Mouse (Mus musculus) spleen, postnatal 14 days (tissue): ENCODE measurements around the gene Sap30bp.

Source experiments
- DNase-seq, 2 experiments: peaks; one replicate each; pipeline ENCODE4 v3.0.0; 2021 to 2022; ENCODE audit warnings: low spot score in 2 of 2

Sap30bp gene

DNA sequence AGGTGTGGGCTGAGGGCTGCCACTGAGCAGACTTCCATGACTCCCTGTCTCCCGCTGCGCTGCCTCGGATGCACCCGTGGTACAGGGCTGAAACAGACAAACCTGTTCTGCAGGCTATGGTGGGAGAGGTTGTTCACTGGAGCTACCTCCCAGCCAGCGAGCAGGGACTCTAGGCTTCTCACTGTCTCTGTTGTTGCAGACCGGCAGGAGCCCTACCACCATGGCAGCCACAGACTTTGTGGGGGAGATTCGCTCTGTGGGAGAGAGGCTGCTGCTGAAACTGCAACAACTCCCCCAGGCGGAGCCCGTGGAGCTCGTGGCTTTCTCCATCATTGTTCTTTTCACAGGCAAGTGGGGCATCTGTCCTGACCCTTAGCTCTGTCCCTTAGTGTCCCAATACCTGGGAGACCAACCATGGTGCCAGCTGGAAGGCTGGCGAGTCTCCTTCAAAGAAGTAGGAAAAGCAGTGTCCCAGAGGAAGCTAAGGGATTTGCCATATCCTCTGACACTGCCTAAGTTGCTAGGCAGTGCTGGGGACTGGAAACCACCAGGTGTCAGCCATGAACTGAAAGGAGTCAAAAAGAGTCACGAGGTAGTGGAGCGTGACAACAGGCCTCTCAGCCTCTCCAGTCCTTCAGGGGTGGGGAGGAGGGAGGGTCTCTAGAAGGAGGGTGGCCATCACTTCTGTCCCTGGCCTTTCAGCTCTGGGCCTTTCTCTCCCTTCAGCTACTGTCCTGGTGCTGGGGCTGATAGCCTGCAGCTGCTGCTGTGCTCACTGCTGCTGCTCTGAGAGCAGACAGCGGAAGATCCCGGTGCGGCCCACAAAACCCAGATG, 27.9 kb upstream of the Sap30bp start:
- no peak for DNase-seq

- no peak for DNase-seq
Measured at GRCm38 (mm10) chr11:115906116-115906515, 27.0 kb upstream of the Sap30bp start.

DNA sequence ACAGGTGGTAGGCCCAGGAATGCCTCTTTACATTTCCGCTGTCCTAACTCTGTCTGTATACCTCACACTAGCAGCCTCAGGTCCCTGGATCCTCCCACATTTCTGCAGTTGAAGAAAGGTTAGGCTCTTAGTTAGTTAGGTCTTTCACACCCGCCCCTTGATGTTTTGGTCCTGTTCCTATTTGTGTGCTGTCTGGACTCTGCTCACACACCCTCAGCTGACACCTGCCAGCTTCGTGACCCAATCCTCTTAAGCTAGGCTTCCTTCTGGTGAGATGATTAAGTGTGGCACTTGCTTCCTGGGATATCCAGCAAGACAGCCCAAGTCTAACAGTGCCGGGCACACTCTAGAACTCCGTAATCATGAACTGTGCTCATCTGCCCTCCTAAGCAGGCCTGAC, 26.6 kb upstream of the Sap30bp start:
- DNase-seq, result no peak

DNA sequence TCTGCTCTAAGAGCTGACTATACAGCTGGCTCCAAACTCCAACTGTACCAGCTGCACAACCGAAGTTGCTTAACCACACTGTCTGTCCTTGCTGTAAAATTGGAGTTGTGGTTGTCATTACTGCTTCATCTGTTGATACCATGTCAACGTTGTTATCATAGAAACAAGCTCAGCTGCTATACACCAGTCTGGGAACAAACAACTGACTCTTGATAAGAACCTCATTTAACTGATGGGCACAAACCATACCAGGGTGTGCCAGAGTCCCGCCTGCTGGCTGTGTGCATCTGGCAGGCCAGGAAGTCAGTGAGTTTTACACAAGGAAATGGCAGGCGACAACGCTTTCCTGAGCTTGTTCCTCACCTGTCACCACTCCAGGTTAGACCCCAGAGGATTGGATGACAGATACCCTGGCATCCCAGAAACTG, 21.9 kb upstream of the Sap30bp start:
- DNase-seq, result peak in 1 of 2 experiments; percentile 33

- no peak for DNase-seq
Measured at GRCm38 (mm10) chr11:115911632-115912376, 21.3 kb upstream of the Sap30bp start, which contains the start of gene Smim6. Gene Smim6 (plus strand): TSS chr11:115912017.

DNA sequence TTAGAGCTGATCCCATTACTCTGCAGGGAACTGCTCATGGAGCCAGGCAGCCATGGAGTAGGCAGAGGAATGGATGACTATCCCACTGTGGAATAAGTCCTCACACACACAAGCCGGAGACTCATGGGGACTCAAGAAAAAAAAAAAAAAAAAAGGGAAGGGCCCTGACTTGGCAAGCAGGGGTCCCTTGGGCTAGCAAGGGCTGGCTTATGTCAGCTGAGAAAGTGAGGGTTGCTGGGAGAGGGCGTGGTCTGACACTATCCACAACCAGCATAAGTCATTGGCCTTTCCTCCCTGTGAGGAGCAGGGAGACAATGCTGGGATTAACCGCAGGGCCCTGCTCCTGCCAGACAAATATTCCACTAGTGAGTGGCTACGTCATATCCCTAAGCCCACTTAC, 16.5 kb upstream of the Sap30bp start:
- no peak for DNase-seq

DNA sequence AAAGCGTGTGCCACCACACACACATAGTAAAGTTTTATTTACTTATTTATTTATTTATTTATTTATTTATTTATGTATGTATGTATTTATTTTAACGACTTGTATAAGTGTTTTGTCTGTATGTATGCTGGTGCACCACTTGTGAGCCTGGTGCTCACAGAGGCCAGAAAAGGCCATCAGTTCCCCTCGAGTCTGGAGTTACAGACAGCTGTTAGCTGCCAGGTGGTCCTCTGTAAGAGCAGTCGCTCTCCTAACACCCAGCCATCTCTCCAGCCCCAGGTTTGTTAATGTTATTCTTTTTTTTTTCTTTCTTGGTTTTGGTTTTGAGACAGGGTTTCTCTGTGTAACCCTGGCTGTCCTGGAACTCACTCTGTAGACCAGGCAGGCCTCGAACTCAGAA, 14.4 kb upstream of the Sap30bp start:
- DNase-seq, result no peak

GRCm38 (mm10) chr11:115919073-115919472, 14.0 kb upstream of the Sap30bp start:
- DNase-seq, result no peak

DNA sequence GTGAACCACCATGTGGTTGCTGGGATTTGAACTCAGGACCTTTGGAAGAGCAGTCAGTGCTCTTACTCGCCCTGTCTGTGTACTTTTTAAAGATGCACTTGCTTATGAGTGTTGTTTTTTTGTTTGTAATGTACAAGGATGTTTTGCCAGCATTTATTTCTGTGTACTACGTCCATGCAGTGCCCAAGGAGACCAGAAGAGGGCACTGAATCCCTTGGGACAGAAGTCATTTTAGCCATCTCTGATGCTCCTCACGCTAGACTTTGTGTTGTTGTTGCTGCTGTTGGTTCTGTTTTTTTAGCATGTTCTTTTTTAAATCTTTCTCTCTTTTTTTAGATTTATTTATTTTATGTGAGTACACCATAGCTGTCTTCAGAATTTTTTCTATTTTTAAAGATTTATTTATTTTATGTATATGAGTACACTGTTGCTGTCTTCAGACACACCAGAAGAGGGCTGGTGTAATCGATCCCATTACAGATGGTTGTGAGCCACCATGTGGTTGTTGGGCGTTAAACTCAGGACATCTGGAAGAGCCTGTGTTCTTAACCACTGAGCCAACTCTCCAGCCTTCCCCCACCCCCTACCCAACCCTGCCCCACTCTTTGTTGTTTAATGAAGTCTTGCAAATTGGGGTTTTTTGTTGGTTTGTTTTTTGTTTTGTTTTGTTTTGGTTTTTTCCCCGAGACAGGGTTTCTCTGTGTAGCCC, 12.8 kb upstream of the Sap30bp start:
- peak; percentile 40 to 66 for DNase-seq

GRCm38 (mm10) chr11:115921986-115922385, 11.1 kb upstream of the Sap30bp start:
- no peak for DNase-seq

GRCm38 (mm10) chr11:115929031-115929430, 4.1 kb upstream of the Sap30bp start:
- DNase-seq, result peak in 1 of 2 experiments; percentile 30

- no peak for DNase-seq
Measured at GRCm38 (mm10) chr11:115929818-115930217, 3.3 kb upstream of the Sap30bp start.

DNA sequence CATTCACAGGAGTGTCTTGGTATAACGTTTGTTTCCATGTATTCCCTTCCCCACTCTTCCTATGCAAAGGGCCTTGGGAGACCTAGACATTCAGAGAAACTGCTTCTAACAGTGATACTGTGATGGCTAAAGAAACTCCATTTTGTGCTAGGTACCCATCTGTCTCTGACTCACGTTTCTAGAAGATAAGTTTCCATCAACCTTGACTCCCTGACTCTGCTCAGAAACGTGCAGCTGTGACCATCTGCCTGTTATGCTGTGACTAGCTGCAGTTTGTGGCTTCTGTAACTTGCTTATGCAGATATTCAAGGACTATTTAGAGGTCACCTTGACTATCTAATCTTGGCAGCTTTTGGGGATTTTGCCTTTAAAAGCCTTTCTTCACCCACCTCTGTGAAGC, 1.8 kb upstream of the Sap30bp start:
- no peak for DNase-seq

- DNase-seq, result no peak
Measured at GRCm38 (mm10) chr11:115933747-115934110, 647 bp downstream of the Sap30bp start.

DNA sequence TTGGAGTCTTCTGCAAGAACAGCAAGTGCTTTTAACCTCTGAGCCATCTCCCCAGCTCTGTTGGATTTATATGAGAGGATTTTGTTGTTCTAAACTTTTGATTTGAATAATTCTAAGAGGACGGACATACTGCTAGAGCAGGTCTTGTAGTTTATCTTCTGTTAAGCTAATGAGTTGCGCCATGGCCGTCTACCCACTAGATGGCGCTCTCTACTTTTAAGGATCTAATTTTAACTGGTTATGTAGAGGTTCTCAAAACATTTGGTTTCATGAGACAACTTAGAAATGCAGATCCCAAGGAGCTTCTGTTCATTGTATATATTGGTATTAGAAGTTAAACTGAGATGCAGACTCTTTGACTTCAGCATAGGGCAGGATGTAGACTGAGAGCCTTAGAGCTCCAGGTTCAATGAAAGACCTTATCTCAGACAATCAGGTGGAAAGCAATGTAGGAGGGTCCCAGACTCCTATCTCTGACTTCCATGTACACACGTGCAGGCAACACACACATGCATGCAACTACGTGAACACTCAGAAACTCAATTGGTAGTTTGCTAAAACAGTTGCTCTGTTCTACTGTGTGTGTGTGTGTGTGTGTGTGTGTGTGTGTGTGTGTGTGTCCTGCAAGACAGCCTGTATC, 6.7 kb downstream of the Sap30bp start:
- DNase-seq, result peak; percentile 37 to 61

DNA sequence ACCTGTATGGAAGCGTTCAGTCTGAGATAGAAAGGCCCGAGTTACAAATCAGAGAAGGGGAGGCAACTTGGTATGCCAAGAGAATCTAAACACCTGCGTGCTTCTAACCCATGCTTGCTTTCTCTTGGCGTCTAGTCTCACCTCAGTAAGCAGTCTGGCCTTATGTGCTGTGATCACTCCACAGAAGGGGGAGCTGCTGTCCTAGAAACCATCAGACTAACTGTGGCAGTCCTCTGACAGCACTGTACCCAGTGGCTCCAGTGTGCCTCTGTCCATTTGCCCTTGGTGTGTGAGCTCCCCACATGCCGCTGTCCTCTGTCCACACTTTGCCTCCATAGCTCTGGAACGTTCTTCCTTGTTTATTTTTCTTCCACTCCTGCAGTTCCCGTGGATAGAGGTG, 8.9 kb downstream of the Sap30bp start:
- DNase-seq, result no peak

DNA sequence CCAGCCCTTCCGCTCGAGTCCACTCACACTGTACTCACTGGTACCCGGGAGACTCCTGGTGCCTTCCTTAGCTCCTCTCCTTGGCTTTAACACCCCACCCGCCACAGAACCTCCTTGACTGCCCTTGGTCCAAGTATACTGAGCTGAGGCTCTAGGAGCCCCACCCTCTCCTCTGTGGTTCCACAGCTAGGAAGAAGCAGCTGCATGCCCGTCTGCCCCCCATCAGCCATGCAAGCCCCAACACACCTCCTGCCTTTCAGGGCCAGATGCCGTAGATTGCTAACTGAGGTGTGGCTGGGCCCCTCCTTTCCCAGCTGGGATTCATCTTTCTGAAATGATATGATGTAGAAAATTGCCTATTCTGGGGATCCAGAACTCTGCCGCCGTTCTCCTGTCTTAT, 12.2 kb downstream of the Sap30bp start:
- no peak for DNase-seq

DNA sequence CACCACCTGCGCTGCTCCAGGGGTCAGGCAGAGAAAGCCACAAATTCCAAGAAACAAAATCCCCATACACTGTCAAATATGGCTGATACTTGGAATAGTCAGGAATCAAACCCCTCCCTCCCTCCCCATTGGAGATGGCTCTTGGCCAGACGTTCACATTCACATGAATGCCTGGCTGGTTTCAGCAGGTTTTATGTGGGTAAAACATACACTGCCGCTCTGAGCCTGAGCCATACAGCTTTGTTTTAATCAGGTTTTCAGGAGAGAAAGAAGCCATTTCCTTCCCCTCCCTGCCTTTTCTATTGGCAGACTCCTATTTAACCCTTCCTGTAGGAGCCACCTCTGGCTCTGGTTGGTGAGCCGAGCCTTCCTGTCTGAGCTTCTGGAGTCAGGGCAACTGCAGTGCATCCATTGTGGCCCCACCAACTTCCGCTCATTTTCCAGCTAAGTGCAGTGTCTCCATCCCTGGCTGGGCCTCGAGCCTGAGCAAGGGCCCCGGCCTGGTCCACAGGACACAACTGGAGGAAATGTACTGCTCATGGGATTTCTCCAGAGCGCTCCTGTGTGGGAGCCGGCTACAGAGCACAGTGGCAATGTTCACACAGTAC, 13.2 kb downstream of the Sap30bp start:
- DNase-seq, result no peak

- DNase-seq, result no peak
Measured at GRCm38 (mm10) chr11:115948316-115948715, 15.2 kb downstream of the Sap30bp start.

DNA sequence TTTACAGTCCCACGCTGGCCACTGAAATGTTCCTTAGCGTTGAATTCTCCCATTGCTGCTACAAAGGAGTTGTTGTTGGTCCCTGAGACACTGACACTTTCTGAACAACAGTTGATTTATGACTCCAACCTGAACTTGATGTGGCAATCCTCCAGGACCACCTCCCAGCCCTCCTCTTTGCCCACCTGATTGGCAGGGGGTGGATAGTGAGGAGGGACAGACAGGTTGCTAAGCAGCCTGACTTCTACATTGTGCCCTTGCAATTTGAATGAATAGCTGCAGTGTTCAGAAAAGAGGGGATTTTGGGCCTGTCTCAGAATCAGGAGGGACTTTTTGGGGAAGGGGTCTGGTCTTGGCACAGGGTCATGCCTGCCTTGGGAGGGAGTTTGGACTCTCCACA, 17.6 kb downstream of the Sap30bp start:
- no peak for DNase-seq

GRCm38 (mm10) chr11:115954712-115955111, 21.6 kb downstream of the Sap30bp start:
- no peak for DNase-seq
